Mouse (Mus musculus) heart, adult 18-20 months (tissue): Measurements from ENCODE around the gene Prdm16. TPM values are rescaled to one million over a fixed set of nuclear protein-coding genes. Genes with fewer than 3 reads are reported as not detected.

Experiments
- DNase-seq, 2 experiments: peaks; one replicate each; pipeline ENCODE4 v3.0.0; 2021 to 2022; ENCODE audit warnings: mixed read lengths in 1 of 2
- total RNA-seq, 2 experiments: library from RNA; stranded (reverse); gene quantifications; 2 replicates each; pipeline ENCODE4 v1.2.3; 2021

Prdm16 gene
- total RNA-seq, 2 experiments from 2014 or later = 10.2 to 10.4 TPM

- DNase-seq = no peak
These were observed 156.5 kb downstream of the Prdm16 start for GRCm38 (mm10) chr4:154480143-154480542.

GRCm38 (mm10) chr4:154478933-154479613 lies 157.6 kb downstream of the Prdm16 start:
- DNase-seq = no peak

GRCm38 (mm10) chr4:154473571-154474307 lies 162.9 kb downstream of the Prdm16 start:
- DNase-seq = no peak

- no peak for DNase-seq
These were observed 164.1 kb downstream of the Prdm16 start for GRCm38 (mm10) chr4:154472569-154472968.

GRCm38 (mm10) chr4:154471447-154472101 lies 165.1 kb downstream of the Prdm16 start:
- no peak for DNase-seq

GRCm38 (mm10) chr4:154466305-154466704 lies 170.4 kb downstream of the Prdm16 start:
- no peak for DNase-seq

- DNase-seq = no peak
These were observed 171.6 kb downstream of the Prdm16 start for GRCm38 (mm10) chr4:154465123-154465522.

GRCm38 (mm10) chr4:154460021-154460420 lies 176.7 kb downstream of the Prdm16 start:
- no peak for DNase-seq

- DNase-seq = no peak
These were observed 178.9 kb downstream of the Prdm16 start for GRCm38 (mm10) chr4:154457756-154458155.

GRCm38 (mm10) chr4:154456265-154456822 lies 180.3 kb downstream of the Prdm16 start:
- no peak for DNase-seq

- peak; percentile 40 to 49 for DNase-seq
These were observed 186.2 kb downstream of the Prdm16 start for GRCm38 (mm10) chr4:154450441-154450840.

- peak in 1 of 2 experiments; percentile 10 for DNase-seq
These were observed 186.6 kb downstream of the Prdm16 start for GRCm38 (mm10) chr4:154450036-154450435.

- DNase-seq = peak; percentile 31 to 64
These were observed 187.3 kb downstream of the Prdm16 start for GRCm38 (mm10) chr4:154449343-154449742.

- no peak for DNase-seq
These were observed 191.0 kb downstream of the Prdm16 start for GRCm38 (mm10) chr4:154445721-154446120.

- peak; percentile 33 to 38 for DNase-seq
These were observed 193.9 kb downstream of the Prdm16 start for GRCm38 (mm10) chr4:154442645-154443304.

- no peak for DNase-seq
These were observed 197.1 kb downstream of the Prdm16 start for GRCm38 (mm10) chr4:154439455-154440052.

GRCm38 (mm10) chr4:154438610-154439009 lies 198.1 kb downstream of the Prdm16 start:
- no peak for DNase-seq

- no peak for DNase-seq
These were observed 206.9 kb downstream of the Prdm16 start for GRCm38 (mm10) chr4:154429770-154430169.

GRCm38 (mm10) chr4:154426901-154427300 lies 209.8 kb downstream of the Prdm16 start:
- DNase-seq = no peak

- DNase-seq = peak; percentile 35 to 39
These were observed 211.4 kb downstream of the Prdm16 start for GRCm38 (mm10) chr4:154425284-154425683.

- peak; percentile 41 to 47 for DNase-seq
These were observed 212.0 kb downstream of the Prdm16 start for GRCm38 (mm10) chr4:154424681-154425080.
